Mouse (Mus musculus): ENCODE results near the gene Map4k3. TPM values are rescaled to one million over a fixed set of nuclear protein-coding genes. Genes with fewer than 3 reads are reported as not detected.
"Not testable (repeated sequence)": the region's sequence is repeated elsewhere in the genome, so short reads cannot be mapped to it uniquely, and the experiment has no call there.

The Map4k3 gene
- polyA plus RNA-seq, 1 experiment from 2014 or later = 30.8 TPM

DNA sequence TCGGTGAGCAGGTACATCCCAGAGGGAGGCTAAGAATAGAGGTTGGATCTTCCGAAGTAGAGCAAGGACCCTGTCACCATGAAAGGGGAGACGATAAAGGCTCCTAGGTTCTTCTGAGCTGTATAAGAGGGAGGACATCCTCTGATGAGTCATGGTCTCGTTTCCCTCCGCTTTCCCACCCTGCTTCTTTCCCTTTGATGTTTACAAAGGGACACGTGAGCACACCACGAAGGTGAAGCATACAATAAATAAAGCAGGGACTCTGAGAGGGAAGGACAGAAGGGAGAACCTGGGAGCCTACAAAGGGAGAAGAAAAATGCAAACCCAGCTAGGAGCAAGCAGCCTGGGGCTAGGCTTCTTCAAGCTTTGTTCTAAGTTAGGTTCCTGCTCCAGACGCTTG is 26.3 kb upstream of the Map4k3 start:
- H3K27ac ChIP-seq = no peak overlapping the region
- H3K36me3 ChIP-seq (ENCODE audit: inconsistent target) = no peaks in the 10 kb centered on the region
- 62% methylated on average over 7 of the region's 8 CpGs for WGBS (ENCODE audit: missing documents)
- no peak overlapping the region for H3K4me3 ChIP-seq (ENCODE audit: inconsistent target)
- no peaks in the 10 kb centered on the region for H3K79me2 ChIP-seq (ENCODE audit: inconsistent target)

GRCm38 (mm10) chr17:80752466-80752865 is 24.2 kb upstream of the Map4k3 start:
- H3K79me2 ChIP-seq (ENCODE audit: inconsistent target) = no peaks in the 10 kb centered on the region
- 64% methylated on average over 1 of the region's 1 CpGs for whole genome bisulfite sequencing (ENCODE audit: missing documents)
- H3K4me3 ChIP-seq (ENCODE audit: inconsistent target) = no peak overlapping the region
- no peak overlapping the region for H3K27ac ChIP-seq
- H3K36me3 ChIP-seq (ENCODE audit: inconsistent target) = no peaks in the 10 kb centered on the region

DNA sequence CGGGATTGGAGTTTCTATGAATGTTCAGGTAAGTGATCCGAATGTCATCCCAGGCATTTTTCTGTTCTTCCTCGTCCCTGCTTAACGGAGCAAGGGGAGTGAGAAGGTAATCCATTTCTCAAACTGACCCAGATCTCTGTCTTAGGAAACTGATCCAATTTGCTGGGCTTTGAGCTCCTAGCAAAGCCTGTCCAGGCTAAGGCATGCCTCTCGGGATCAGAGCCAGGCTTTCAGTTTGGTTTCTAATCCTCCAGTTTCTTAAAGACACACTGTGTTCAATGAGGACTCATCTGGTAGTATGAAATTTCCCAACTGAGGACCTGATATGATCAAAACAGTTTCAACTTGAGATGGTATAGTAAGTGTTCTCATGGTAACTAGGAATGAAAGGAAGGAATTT is 11.1 kb upstream of the Map4k3 start:
- no peak overlapping the region for H3K27ac ChIP-seq
- WGBS (ENCODE audit: missing documents) = 93% methylated on average over 3 of the region's 5 CpGs
- H3K36me3 ChIP-seq (ENCODE audit: inconsistent target) = no peaks in the 10 kb centered on the region
- no peaks in the 10 kb centered on the region for H3K79me2 ChIP-seq (ENCODE audit: inconsistent target)
- no peak overlapping the region for H3K4me3 ChIP-seq (ENCODE audit: inconsistent target)

DNA sequence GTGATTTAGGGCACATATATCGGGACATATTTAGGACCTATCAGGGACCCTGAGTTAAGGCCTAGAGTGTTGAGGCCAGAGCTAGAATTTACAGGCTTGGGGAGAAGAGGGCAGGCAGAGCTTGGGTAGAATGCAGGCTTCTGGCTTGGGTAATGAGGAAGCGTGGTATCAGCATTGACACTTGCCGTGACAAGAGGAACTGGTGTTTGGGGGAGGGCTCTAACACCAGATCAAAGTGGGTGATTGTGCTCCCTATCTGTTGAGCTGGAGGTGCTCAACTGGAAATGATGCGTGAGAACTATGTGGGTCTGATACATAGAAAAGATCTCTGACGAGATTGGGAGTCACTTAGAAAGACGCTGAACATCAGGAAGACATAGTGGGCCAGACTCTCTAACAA is 6.4 kb upstream of the Map4k3 start:
- 44% methylated on average over 6 of the region's 6 CpGs for WGBS (ENCODE audit: missing documents)
- no peak overlapping the region for H3K27ac ChIP-seq

DNA sequence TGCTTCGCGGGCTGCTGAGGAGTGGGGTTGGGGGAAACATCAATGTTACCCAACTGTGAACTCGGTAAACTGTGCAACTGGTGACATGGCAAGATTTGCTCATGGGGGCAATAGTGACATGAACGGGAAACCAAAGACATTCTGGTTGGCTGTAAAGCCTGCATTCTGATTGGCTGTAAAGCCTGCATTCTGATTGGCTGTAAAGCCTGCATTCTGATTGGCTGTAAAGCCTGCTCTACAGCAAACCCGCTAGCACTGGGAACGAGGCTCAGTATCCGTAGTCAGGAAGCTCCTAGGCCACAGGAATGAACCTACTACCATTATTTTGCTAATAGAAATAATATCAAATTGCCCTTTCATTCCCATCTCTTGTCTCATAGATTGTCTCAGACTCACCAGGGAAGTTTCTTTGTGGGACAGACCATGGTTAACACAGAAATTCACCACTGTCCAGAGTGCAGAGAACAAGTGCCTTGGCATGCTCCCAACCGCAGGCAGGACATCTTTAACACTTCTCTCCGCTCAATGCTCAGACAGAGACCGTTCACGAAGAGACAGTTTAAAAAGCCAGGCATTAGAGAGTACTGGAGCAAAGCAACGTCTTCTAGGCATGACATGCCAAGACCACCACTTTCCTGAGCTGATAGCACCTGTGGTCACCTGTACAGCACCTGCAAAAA is 5.0 kb upstream of the Map4k3 start:
- 92% methylated on average over 12 of the region's 12 CpGs for WGBS (ENCODE audit: missing documents)
- Histone ChIP-seq H3K27ac (no peak overlapping the region), H3K79me2 (ENCODE audit: inconsistent target) (no peaks in the 10 kb centered on the region), H3K4me3 (ENCODE audit: inconsistent target) (no peak overlapping the region), H3K36me3 (ENCODE audit: inconsistent target) (no peaks in the 10 kb centered on the region)

More for the DNA sequence above, 6.4 kb upstream of the Map4k3 start:
- H3K36me3 ChIP-seq (ENCODE audit: inconsistent target) = no peaks in the 10 kb centered on the region
- no peaks in the 10 kb centered on the region for H3K79me2 ChIP-seq (ENCODE audit: inconsistent target)
- no peak overlapping the region for H3K4me3 ChIP-seq (ENCODE audit: inconsistent target)

DNA sequence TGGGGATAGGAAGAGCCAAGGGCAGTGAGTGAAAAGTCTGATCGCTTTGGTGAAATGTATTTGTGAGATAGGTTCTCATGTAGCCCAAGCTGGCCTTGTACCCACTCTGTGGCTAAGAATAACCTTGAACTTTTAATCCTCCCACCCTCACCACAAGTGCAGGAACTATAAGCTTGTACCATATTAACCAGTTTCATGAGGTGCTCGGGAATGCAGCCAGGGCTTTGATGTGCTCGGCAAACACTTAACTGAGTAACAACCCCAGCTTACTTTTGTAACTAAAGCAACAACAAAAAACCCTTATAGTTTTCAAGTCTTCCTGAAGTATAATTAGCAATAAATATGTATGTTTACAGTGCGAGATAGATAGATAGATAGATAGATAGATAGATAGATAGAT is 4.0 kb upstream of the Map4k3 start:
- 94% methylated on average over 4 of the region's 4 CpGs for WGBS (ENCODE audit: missing documents)
- H3K27ac ChIP-seq = no peak overlapping the region
- no peak overlapping the region for H3K4me3 ChIP-seq (ENCODE audit: inconsistent target)
- H3K36me3 ChIP-seq (ENCODE audit: inconsistent target) = no peaks in the 10 kb centered on the region
- H3K79me2 ChIP-seq (ENCODE audit: inconsistent target) = peaks cover 1% of the 10 kb centered on the region

GRCm38 (mm10) chr17:80730283-80730682 is 2.0 kb upstream of the Map4k3 start:
- peaks cover 21% of the 10 kb centered on the region for H3K79me2 ChIP-seq (ENCODE audit: inconsistent target)
- 100% methylated on average over 3 of the region's 6 CpGs for WGBS (ENCODE audit: missing documents)
- H3K36me3 ChIP-seq (ENCODE audit: inconsistent target); H3K4me3 ChIP-seq (ENCODE audit: inconsistent target); H3K27ac ChIP-seq: not testable (repeated sequence)

DNA sequence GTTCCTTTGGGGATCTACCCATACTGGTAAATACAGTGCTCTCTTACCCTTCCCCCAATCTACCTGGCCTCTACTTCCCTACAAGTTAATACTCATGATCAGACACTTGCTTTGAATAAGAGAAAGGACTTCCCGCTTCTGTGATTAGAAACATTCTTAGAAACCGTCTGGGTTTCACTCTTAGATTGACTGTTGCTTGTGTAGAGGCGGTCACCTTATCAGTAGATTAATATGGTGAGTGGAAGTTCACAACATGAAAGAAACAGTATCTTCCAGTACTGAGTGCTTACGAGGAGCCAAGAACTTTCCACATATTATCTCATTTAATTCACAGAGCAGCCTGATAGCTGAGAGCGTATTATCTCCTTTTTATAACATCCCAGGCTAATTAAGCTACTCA is 1.5 kb upstream of the Map4k3 start:
- no peak overlapping the region for H3K4me3 ChIP-seq (ENCODE audit: inconsistent target)
- H3K79me2 ChIP-seq (ENCODE audit: inconsistent target) = peaks cover 26% of the 10 kb centered on the region
- H3K36me3 ChIP-seq (ENCODE audit: inconsistent target) = no peaks in the 10 kb centered on the region
- no peak overlapping the region for H3K27ac ChIP-seq
- 87% methylated on average over 5 of the region's 5 CpGs for WGBS (ENCODE audit: missing documents)

DNA sequence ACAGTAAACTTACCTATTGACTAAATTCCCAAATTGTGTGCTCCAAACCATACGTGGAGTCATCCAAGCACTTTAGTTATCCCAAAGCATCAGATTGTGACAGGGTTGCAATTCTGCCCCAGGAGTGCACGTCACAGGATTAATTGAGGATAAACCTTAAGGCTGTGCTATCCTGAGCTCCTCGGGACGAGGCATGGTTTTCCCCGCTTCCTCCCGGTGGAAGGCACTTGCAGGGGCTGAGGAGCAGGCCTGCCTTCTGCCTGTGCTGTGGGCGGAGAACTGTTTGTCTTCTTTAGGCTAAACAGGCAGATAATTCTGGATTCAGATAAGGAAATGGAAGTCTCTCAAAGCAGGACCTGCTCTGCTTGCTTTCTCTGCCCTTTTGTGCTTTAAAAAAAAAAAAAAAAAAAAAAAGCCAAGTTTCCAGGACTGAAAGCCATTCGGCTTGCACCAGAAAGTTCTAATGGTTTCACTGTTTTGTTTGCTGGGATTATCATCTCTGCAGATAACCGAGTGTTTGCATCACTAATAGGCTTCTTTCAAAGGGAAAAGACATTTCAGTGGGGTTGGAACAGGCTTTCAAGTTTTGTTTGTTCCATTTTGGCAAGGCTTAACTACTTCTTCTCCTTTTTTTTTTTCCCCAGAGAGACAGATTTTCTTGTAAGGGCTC is 930 bp upstream of the Map4k3 start:
- Histone ChIP-seq H3K79me2 (ENCODE audit: inconsistent target) (peaks cover 32% of the 10 kb centered on the region), H3K36me3 (ENCODE audit: inconsistent target) (no peaks in the 10 kb centered on the region), H3K4me3 (ENCODE audit: inconsistent target) (no peak overlapping the region), H3K27ac (no peak overlapping the region)
- 85% methylated on average over 9 of the region's 9 CpGs for whole genome bisulfite sequencing (ENCODE audit: missing documents)

- Histone ChIP-seq H3K4me3 (ENCODE audit: inconsistent target) (peak overlapping the region; percentile 53), H3K79me2 (ENCODE audit: inconsistent target) (peaks cover 49% of the 10 kb centered on the region), H3K36me3 (ENCODE audit: inconsistent target) (no peaks in the 10 kb centered on the region), H3K27ac (no peak overlapping the region)
- under 1% methylated on average over 49 of the region's 54 CpGs for WGBS (ENCODE audit: missing documents)
Observed at GRCm38 (mm10) chr17:80727341-80727951, 839 bp downstream of the Map4k3 start.

DNA sequence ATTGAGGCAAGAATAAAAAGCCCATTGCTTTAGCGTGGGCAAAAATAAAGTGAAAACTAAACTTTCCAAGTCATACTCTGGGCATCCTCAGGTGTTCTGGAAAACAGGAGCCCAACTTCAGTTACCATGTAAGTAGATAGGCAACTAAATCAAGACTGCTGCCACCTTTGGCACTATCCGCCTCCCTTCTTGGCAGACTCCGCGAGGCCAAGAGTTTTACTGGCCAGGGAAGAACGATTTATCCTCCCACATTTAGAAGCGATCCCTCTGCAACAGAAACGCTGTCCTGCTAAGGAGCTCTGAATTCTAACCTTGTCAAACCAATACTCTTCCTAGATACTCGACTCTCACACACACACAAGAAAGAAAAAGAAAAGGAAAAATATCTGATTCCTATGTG is 1.5 kb downstream of the Map4k3 start:
- H3K79me2 ChIP-seq (ENCODE audit: inconsistent target) = peaks cover 56% of the 10 kb centered on the region
- no peaks in the 10 kb centered on the region for H3K36me3 ChIP-seq (ENCODE audit: inconsistent target)
- WGBS (ENCODE audit: missing documents) = 51% methylated on average over 8 of the region's 8 CpGs
- peak overlapping the region; percentile 53 for H3K4me3 ChIP-seq (ENCODE audit: inconsistent target)
- H3K27ac ChIP-seq = no peak overlapping the region

GRCm38 (mm10) chr17:80723092-80723491 is 5.2 kb downstream of the Map4k3 start:
- Histone ChIP-seq H3K79me2 (ENCODE audit: inconsistent target) (peaks cover 93% of the 10 kb centered on the region), H3K27ac (no peak overlapping the region)
- WGBS (ENCODE audit: missing documents) = 93% methylated on average over 6 of the region's 6 CpGs

GRCm38 (mm10) chr17:80721670-80722069 is 6.6 kb downstream of the Map4k3 start:
- peaks cover 100% of the 10 kb centered on the region for H3K79me2 ChIP-seq (ENCODE audit: inconsistent target)
- H3K4me3 ChIP-seq (ENCODE audit: inconsistent target) = no peak overlapping the region
- H3K27ac ChIP-seq = no peak overlapping the region
- 89% methylated on average over 7 of the region's 7 CpGs for WGBS (ENCODE audit: missing documents)
- H3K36me3 ChIP-seq (ENCODE audit: inconsistent target) = no peaks in the 10 kb centered on the region

More at GRCm38 (mm10) chr17:80723092-80723491, 5.2 kb downstream of the Map4k3 start:
- no peak overlapping the region for H3K4me3 ChIP-seq (ENCODE audit: inconsistent target)
- H3K36me3 ChIP-seq (ENCODE audit: inconsistent target) = no peaks in the 10 kb centered on the region

DNA sequence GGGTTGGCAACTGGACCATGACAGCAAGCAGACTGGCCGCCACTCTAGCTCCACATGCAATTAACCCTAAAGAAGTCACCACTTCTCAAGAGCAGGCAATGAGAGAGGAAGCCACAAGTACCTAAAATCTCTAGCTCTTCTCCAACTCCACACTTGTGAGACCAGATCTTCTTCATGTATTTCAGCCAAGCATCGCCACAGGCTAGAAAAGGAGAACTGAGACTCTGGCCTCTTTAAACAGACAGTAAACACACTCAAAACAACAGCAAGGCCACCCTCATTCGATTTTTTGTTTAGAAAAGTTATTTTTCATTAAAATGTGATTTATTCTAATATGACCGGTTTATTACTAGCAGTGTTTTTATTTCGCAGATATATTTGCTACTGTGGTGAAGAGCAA is 9.0 kb downstream of the Map4k3 start:
- Histone ChIP-seq H3K4me3 (ENCODE audit: inconsistent target) (no peak overlapping the region), H3K79me2 (ENCODE audit: inconsistent target) (peaks cover 100% of the 10 kb centered on the region), H3K36me3 (ENCODE audit: inconsistent target) (no peaks in the 10 kb centered on the region), H3K27ac (no peak overlapping the region)
- WGBS (ENCODE audit: missing documents) = 47% methylated on average over 5 of the region's 5 CpGs

- H3K36me3 ChIP-seq (ENCODE audit: inconsistent target) = no peaks in the 10 kb centered on the region
- no peak overlapping the region for H3K27ac ChIP-seq
- H3K4me3 ChIP-seq (ENCODE audit: inconsistent target) = no peak overlapping the region
- peaks cover 100% of the 10 kb centered on the region for H3K79me2 ChIP-seq (ENCODE audit: inconsistent target)
- 85% methylated on average over 5 of the region's 5 CpGs for WGBS (ENCODE audit: missing documents)
Observed at GRCm38 (mm10) chr17:80718243-80718642, 10.0 kb downstream of the Map4k3 start.
